Mouse (Mus musculus): ENCODE data around the gene Cntrob.
"Not testable (repeated sequence)": the region's sequence is repeated elsewhere in the genome, so short reads cannot be mapped to it uniquely, and the experiment has no call there.

Gene Cntrob

GRCm38 (mm10) chr11:69340161-69341131 lies 16.9 kb upstream of the Cntrob start, which contains the start of gene Rnf227:
Gene Rnf227 (plus strand): TSS chr11:69340461.
- no peak for DNase-seq (ENCODE audit: low read depth)

DNA sequence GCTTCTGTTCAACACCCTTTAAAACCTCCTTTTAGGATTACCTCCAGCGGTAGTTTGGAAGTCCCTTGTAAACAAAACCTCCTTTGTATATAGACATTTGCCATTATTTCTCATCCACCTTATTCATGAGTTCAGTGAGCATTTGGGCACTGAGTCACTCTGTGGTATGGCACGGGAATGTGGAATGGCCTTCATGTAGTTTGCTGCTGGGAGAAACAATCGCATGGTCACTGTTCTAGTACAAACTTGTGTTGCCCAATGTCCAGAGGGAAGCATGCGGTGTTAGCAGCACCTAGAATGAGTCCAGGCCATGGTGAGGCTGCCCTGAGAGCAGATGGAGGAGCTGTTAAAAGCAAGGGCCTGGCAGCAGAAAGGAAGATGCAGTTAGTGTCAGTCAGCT lies 11.2 kb upstream of the Cntrob start:
- no peak for DNase-seq (ENCODE audit: low read depth)

- peak; percentile 70 for DNase-seq (ENCODE audit: low read depth)
These were observed 10.3 kb upstream of the Cntrob start for GRCm38 (mm10) chr11:69333922-69334321.

GRCm38 (mm10) chr11:69332713-69333253 lies 9.2 kb upstream of the Cntrob start:
- no peak for DNase-seq (ENCODE audit: low read depth)

- peak; percentile 68 for DNase-seq (ENCODE audit: low read depth)
These were observed 8.4 kb upstream of the Cntrob start for GRCm38 (mm10) chr11:69331929-69332405.

GRCm38 (mm10) chr11:69331152-69331551 lies 7.6 kb upstream of the Cntrob start:
- DNase-seq (ENCODE audit: low read depth), result peak; percentile 87

GRCm38 (mm10) chr11:69328517-69328916 lies 4.9 kb upstream of the Cntrob start:
- no peak for DNase-seq (ENCODE audit: low read depth)

DNA sequence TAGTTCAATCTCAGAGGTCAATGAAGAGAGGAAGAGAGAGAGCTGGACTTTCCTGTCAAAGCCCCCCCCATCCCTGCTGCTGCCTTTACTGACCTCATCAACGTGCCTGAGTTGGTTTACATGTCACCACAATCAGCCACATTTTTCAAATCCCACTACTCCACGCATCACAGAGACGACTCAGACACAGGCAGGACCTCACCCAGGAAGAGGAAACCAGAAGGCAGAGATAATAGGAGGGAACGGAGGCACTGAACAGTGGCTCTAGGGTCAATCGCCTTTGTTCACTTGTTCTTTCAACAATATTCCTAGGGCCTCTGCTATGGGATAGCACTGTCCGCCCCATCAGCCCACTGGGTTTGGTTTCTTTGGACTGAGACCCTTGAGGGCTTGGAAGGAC lies 4.1 kb upstream of the Cntrob start:
- no peak for DNase-seq (ENCODE audit: low read depth)

- no peak for DNase-seq (ENCODE audit: low read depth)
These were observed 3.5 kb upstream of the Cntrob start for GRCm38 (mm10) chr11:69327157-69327442.

GRCm38 (mm10) chr11:69326408-69327156 lies 3.0 kb upstream of the Cntrob start:
- DNase-seq (ENCODE audit: low read depth), result no peak

DNA sequence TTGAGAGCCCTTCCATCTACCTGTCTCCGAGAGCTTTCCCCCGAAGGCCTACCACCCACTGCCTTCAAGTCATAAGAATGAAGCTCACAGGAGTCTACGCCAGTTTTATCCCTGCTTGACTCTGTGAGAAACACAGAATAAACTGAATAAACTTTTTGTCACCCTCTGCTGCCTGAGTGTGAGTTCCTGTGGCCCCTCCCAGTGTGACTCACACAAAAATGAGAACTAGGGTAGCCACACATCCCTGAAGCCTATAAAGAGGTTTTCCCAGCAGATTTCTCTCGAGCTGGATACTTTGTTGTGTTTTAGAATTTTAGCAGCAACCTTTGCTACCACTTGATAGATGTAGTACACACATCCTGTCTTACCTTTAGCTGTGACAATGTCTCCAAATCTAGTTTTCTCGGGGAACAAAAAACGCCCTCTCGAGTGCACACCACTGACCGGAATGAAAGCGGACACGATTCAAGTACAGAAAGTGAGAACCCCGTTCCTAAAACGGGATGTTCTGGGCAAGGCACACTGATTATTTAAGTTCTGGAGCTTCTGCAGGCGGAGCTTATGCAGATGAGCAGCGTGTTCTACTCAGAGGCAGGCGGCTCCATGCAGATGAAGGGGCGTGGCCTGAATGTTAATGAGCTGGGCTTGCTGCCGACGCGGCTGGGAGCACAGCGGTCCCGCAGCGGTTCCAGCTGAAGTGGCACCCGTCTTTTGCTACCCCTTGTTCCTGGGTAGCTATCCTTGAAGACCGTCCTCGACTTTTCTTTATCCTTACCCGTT lies 2.2 kb upstream of the Cntrob start, which contains the start of gene Kcnab3:
Gene Kcnab3, plus strand, starts transcription at position 631 of the 780 bp plus-strand sequence.
- peak; percentile 96 for DNase-seq (ENCODE audit: low read depth)

GRCm38 (mm10) chr11:69324749-69325148 lies 1.2 kb upstream of the Cntrob start:
- DNase-seq (ENCODE audit: low read depth), result no peak

GRCm38 (mm10) chr11:69322693-69323471 lies 693 bp downstream of the Cntrob start:
- peak; percentile 48 for DNase-seq (ENCODE audit: low read depth)

DNA sequence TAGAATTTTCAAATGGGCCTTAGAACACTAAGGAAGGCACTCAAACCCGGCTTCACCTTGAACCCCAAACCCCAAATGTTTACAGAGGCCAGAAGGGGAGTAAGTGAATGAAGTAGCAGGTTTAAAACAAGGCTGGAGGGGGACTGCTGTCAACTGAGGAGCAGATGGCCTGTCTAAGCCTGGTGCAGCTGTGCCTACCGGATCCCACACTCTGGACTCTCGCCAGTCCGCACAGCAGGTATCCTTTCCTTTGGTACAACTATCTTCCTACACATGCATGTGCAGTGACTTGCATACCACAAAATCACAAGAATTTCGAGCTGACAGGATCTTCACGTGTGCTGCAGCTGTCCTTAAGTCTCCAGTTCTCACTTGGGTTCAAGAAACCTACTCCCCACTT lies 1.6 kb downstream of the Cntrob start:
- peak; percentile 33 for DNase-seq (ENCODE audit: low read depth)

- no peak for DNase-seq (ENCODE audit: low read depth)
These were observed 2.0 kb downstream of the Cntrob start for GRCm38 (mm10) chr11:69321580-69321979.

- not testable (repeated sequence) for DNase-seq (ENCODE audit: low read depth)
These were observed 5.6 kb downstream of the Cntrob start for GRCm38 (mm10) chr11:69318000-69318399.

- DNase-seq (ENCODE audit: low read depth), result no peak
These were observed 7.2 kb downstream of the Cntrob start for GRCm38 (mm10) chr11:69316361-69316760.

GRCm38 (mm10) chr11:69311266-69311665 lies 12.3 kb downstream of the Cntrob start:
- no peak for DNase-seq (ENCODE audit: low read depth)

DNA sequence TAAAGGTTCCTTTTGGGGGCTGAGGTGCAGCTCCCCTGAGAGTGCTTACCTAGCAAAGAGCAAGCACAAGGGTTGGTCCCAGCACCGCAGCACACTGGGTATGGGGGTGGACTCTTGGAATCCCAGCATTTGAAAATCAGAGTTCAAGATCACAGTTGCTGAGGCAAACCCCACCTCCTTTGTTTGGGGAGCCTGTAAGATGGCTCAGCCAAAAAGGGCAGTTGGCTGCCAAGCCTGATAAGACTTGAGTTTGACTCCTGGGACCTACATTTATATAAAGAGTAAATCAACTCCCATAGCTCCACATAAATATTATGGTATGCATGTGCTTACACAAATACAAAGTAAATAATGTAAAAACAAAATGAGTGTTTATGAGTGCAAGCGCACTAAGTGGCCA lies 17.5 kb downstream of the Cntrob start:
- DNase-seq (ENCODE audit: low read depth), result no peak

DNA sequence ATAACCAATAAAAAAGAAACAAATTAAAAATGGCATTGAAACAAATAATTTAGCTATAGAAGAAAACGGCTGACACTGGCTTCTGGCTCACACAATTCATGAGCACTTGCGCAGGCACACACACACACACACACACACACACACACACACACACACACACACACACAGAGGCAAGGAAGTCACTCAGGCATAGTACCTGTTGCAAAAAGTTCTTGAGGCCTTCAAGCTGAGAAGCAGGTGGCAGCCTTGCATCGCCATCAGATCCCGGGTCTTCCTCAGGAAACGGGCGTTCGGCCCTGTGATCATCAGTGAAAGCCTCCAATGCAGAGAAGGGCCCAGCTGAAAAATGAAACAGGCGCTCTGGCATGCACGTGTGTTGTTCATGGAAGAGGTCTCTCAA lies 18.3 kb downstream of the Cntrob start:
- DNase-seq (ENCODE audit: low read depth), result no peak

DNA sequence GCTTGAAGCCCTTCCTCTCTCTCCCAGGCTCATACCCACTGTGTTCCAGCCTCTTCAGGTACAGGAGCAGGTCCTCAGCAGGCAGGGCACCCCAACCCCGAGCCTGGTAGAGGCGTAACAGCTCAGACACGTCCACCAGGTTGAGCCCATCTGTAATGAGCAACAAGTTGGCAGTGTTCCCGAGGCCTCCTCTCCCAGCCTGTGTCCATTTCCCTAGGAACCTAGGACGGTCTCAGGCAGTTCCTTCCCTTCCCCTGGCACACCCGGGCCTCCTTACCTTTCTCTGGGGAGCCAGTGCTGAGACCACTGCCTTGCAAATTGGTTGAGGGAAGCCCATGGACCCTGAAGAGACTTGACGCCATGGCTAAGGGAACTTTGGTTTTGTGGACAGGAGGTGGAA lies 20.8 kb downstream of the Cntrob start:
- no peak for DNase-seq (ENCODE audit: low read depth)
